Mouse (Mus musculus): Measurements from ENCODE around the gene Nmt1.

DNA sequence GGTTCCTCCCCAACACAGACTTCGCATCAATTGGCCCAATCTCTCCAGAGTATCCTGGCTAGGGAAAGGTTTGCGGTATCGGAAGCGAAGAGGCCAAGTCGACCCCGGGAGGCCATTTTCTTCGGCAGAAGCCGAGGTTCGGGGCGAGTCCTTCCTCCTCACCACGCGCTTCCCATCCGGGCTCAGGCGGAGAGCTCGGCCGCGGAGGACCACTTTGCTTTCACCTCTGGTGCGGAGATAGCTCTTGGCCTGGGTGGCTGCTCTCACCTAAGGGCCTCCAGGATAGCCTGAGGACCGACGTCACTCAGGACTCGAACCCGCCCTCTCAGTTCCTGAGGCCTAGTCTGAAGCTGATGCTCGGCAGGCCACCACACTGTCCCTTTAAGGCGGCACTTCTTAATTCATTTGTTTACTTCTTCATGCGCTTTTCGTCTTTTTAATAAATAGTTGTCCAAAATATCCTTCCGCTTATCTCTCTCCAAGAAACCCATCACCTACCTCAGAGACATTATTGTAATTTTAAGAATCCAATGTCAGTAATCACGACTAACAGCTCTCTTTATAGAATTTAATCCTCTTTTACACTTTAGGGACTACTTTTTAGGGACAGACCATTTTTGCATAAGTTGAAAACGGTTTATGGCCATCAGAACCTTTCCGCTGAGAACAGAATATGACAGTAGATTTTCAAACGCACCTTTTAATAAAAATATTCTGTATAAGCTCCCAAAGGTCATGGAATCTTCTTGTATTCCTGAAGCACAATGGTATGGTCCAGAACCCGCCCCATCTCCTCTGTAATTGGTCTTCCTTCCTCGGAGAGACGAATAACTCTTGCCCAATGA is 87.4 kb downstream of the Nmt1 start:
- 0 out of 2 replicates have a peak, but pooled peaks have one; percentile 37 for TF ChIP-seq EP300 (IDR thresholded peaks at IDR 0.05; ENCODE audit: insufficient read depth, low read depth, low read length)
- TF ChIP-seq POLR2A (IDR thresholded peaks at IDR 0.05; ENCODE audit: insufficient read depth, low read length) = peak; percentile 56
- no peak for TF ChIP-seq CTCF (IDR thresholded peaks at IDR 0.05; ENCODE audit: low read depth, low read length)

Measured in ES-Bruce4 (cell line).